Mouse (Mus musculus) MEL (cell line): Measurements from ENCODE around the gene Gm10912. TPM values are rescaled to one million over a fixed set of nuclear protein-coding genes. Genes with fewer than 3 reads are reported as not detected.
A peak's percentile ranks its signal among the peaks of the same experiment; 100 is the strongest.
"Not testable (repeated sequence)": the region's sequence is repeated elsewhere in the genome, so short reads cannot be mapped to it uniquely, and the experiment has no call there.

Experiments used
- DNase-seq: peaks from one replicate; pipeline ENCODE4 v3.0.0; 2011; ENCODE audit warnings: low read depth, low spot score
- H3K27ac ChIP-seq: 2 replicates; pipeline ENCODE4 v1.5.1; 2012; ENCODE audit warnings: low read depth, mild to moderate bottlenecking, control low read depth, low read length, moderate library complexity; ENCODE audit not compliant: control insufficient read depth
- H3K27me3 ChIP-seq, 2 experiments: fragments of 150-350 bp in 1 of 2; sonication (generic) in 1 of 2; 2 replicates each; pipeline ENCODE4 v1.6.1; 2012; ENCODE audit warnings: low read length in 2 of 2, mild to moderate bottlenecking in 2 of 2, improper control_type of control experiment in 1 of 2, moderate library complexity in 1 of 2; ENCODE audit not compliant: insufficient read depth in 2 of 2, control insufficient read depth in 1 of 2
- H3K36me3 ChIP-seq, 2 experiments: 2 replicates each; pipeline ENCODE4 v1.6.1; 2012 to 2014; ENCODE audit warnings: low read length in 2 of 2, improper control_type of control experiment in 1 of 2, inconsistent platforms in 1 of 2, mild to moderate bottlenecking in 1 of 2; ENCODE audit not compliant: insufficient read depth in 2 of 2, control insufficient read depth in 1 of 2
- H3K4me1 ChIP-seq, 2 experiments: fragments of 150-350 bp in 1 of 2; sonication (generic) in 1 of 2; 2 replicates each; pipeline ENCODE4 v1.6.1; 2012; ENCODE audit warnings: low read length in 2 of 2, improper control_type of control experiment in 1 of 2, mild to moderate bottlenecking in 1 of 2; ENCODE audit not compliant: insufficient read depth in 2 of 2, control insufficient read depth in 1 of 2
- H3K4me3 ChIP-seq, 2 experiments: fragments of 150-350 bp in 1 of 2; sonication (generic) in 1 of 2; 2 replicates each; pipeline ENCODE4 v1.5.1; 2012; ENCODE audit warnings: low read depth in 2 of 2, low read length in 2 of 2, mild to moderate bottlenecking in 2 of 2, moderate library complexity in 2 of 2, control low read depth in 1 of 2, improper control_type of control experiment in 1 of 2; ENCODE audit not compliant: control insufficient read depth in 1 of 2, insufficient read depth in 1 of 2
- H3K79me2 ChIP-seq: 2 replicates; pipeline ENCODE4 v1.6.1; 2012; ENCODE audit warnings: mild to moderate bottlenecking, low read length, moderate library complexity; ENCODE audit not compliant: control insufficient read depth, poor library complexity, insufficient read depth
- H3K9ac ChIP-seq: 2 replicates; pipeline ENCODE4 v1.6.1; 2012; ENCODE audit warnings: low read depth, mild to moderate bottlenecking, control low read depth, low read length, moderate library complexity; ENCODE audit not compliant: control insufficient read depth, poor library complexity, severe bottlenecking
- H3K9me3 ChIP-seq: fragments of 150-350 bp; sonication (generic); replicated peaks from 2 replicates; pipeline ENCODE4 v1.6.1; 2012; ENCODE audit warnings: mild to moderate bottlenecking, low read length, improper control_type of control experiment, moderate library complexity; ENCODE audit not compliant: insufficient read depth
- BHLHE40 ChIP-seq: IDR thresholded peaks from 2 replicates; pipeline ENCODE4 v1.6.1; 2012; ENCODE audit warnings: low read depth, mild to moderate bottlenecking, inconsistent platforms, low read length, improper control_type of control experiment, borderline replicate concordance
- CHD1 ChIP-seq: IDR thresholded peaks from 2 replicates; pipeline ENCODE4 v1.6.1; 2012; ENCODE audit warnings: low read depth, mild to moderate bottlenecking, inconsistent platforms, low read length, improper control_type of control experiment
- CHD2 ChIP-seq: IDR thresholded peaks from 2 replicates; pipeline ENCODE4 v1.6.1; 2011; ENCODE audit warnings: low read length, improper control_type of control experiment
- CTCF ChIP-seq, 3 experiments: IDR thresholded peaks in 2 of 3; conservative IDR thresholded peaks in 1 of 3; 2 replicates each; pipeline ENCODE4 v1.5.1; 2011 to 2012; ENCODE audit warnings: low read length in 3 of 3, low read depth in 2 of 3, mild to moderate bottlenecking in 2 of 3, improper control_type of control experiment in 1 of 3, inconsistent platforms in 1 of 3, mixed read lengths in 1 of 3, moderate library complexity in 1 of 3; ENCODE audit not compliant: control insufficient read depth in 1 of 3, insufficient read depth in 1 of 3, poor library complexity in 1 of 3, severe bottlenecking in 1 of 3
- E2F4 ChIP-seq: IDR thresholded peaks from 2 replicates; pipeline ENCODE4 v1.6.1; 2011; ENCODE audit warnings: low read depth, low read length, improper control_type of control experiment, borderline replicate concordance
- ELF1 ChIP-seq: IDR thresholded peaks from 2 replicates; pipeline ENCODE4 v1.6.1; 2014; ENCODE audit warnings: low read depth, mild to moderate bottlenecking, inconsistent platforms, low read length, improper control_type of control experiment, moderate library complexity
- EP300 ChIP-seq, 2 experiments: IDR thresholded peaks; 2 replicates each; pipeline ENCODE4 v1.6.1; 2011; ENCODE audit warnings: improper control_type of control experiment in 2 of 2, low read length in 2 of 2, low read depth in 1 of 2, mild to moderate bottlenecking in 1 of 2
- ETS1 ChIP-seq: IDR thresholded peaks from 2 replicates; pipeline ENCODE4 v1.6.1; 2012; ENCODE audit warnings: low read depth, mild to moderate bottlenecking, inconsistent platforms, low read length, improper control_type of control experiment, moderate library complexity
- GABPA ChIP-seq: IDR thresholded peaks from 2 replicates; pipeline ENCODE4 v1.6.1; 2012; ENCODE audit warnings: low read depth, mild to moderate bottlenecking, inconsistent platforms, low read length, improper control_type of control experiment, moderate library complexity
- GATA1 ChIP-seq: IDR thresholded peaks from 2 replicates; pipeline ENCODE4 v1.6.1; 2011; ENCODE audit warnings: low read depth, low read length, improper control_type of control experiment
- JUND ChIP-seq: IDR thresholded peaks from 2 replicates; pipeline ENCODE4 v1.6.1; 2011; ENCODE audit warnings: low read depth, mild to moderate bottlenecking, improper control_type of control experiment, low read length
- KAT2A ChIP-seq: conservative IDR thresholded peaks from 2 replicates; pipeline ENCODE4 v1.6.1; 2012; ENCODE audit warnings: low read depth, low read length, improper control_type of control experiment, inconsistent platforms
- MAX ChIP-seq: IDR thresholded peaks from 2 replicates; pipeline ENCODE4 v1.6.1; 2011; ENCODE audit warnings: low read length, improper control_type of control experiment
- MYB ChIP-seq: IDR thresholded peaks from 2 replicates; pipeline ENCODE4 v1.6.1; 2011; ENCODE audit warnings: mild to moderate bottlenecking, low read depth, low read length, improper control_type of control experiment
- MYC ChIP-seq: IDR thresholded peaks from 2 replicates; pipeline ENCODE4 v1.6.1; 2011; ENCODE audit warnings: low read depth, mild to moderate bottlenecking, low read length, improper control_type of control experiment, moderate library complexity
- NRF1 ChIP-seq: IDR thresholded peaks from 2 replicates; pipeline ENCODE4 v1.6.1; 2014; ENCODE audit warnings: low read depth, mild to moderate bottlenecking, inconsistent platforms, low read length, improper control_type of control experiment, moderate library complexity; ENCODE audit not compliant: poor library complexity, insufficient read depth, severe bottlenecking
- POLR2A ChIP-seq, 2 experiments: IDR thresholded peaks; 2 replicates each; pipeline ENCODE4 v1.6.1; 2011 to 2012; ENCODE audit warnings: low read length in 2 of 2, mild to moderate bottlenecking in 2 of 2, control low read depth in 1 of 2, improper control_type of control experiment in 1 of 2, low read depth in 1 of 2, moderate library complexity in 1 of 2; ENCODE audit not compliant: control insufficient read depth in 1 of 2, insufficient read depth in 1 of 2, poor library complexity in 1 of 2
- POLR2AphosphoS2 ChIP-seq: IDR thresholded peaks from 2 replicates; pipeline ENCODE4 v1.6.1; 2011; ENCODE audit warnings: low read length, improper control_type of control experiment
- POLR2AphosphoS5 ChIP-seq: IDR thresholded peaks from 2 replicates; pipeline ENCODE4 v1.6.1; 2012; ENCODE audit warnings: low read depth, borderline replicate concordance, mild to moderate bottlenecking, inconsistent platforms, low read length, moderate library complexity, mixed read lengths
- RAD21 ChIP-seq: IDR thresholded peaks from 2 replicates; pipeline ENCODE4 v1.6.1; 2011; ENCODE audit warnings: mild to moderate bottlenecking, low read depth, low read length, improper control_type of control experiment
- RCOR1 ChIP-seq: IDR thresholded peaks from 2 replicates; pipeline ENCODE4 v1.6.1; 2012; ENCODE audit warnings: low read depth, mild to moderate bottlenecking, inconsistent platforms, low read length, improper control_type of control experiment
- SIN3A ChIP-seq: IDR thresholded peaks from 2 replicates; pipeline ENCODE4 v1.6.1; 2012; ENCODE audit warnings: low read length, improper control_type of control experiment, inconsistent platforms
- SMC3 ChIP-seq: IDR thresholded peaks from 2 replicates; pipeline ENCODE4 v1.6.1; 2011; ENCODE audit warnings: low read depth, low read length, improper control_type of control experiment
- TAL1 ChIP-seq: IDR thresholded peaks from 2 replicates; pipeline ENCODE4 v1.6.1; 2012; ENCODE audit warnings: mild to moderate bottlenecking, inconsistent platforms, low read length, moderate library complexity, mixed read lengths
- TCF12 ChIP-seq: IDR thresholded peaks from 2 replicates; pipeline ENCODE4 v1.6.1; 2014; ENCODE audit warnings: low read depth, mild to moderate bottlenecking, inconsistent platforms, low read length, improper control_type of control experiment, moderate library complexity
- USF1 ChIP-seq: IDR thresholded peaks from 2 replicates; pipeline ENCODE4 v1.6.1; 2014; ENCODE audit warnings: low read depth, mild to moderate bottlenecking, inconsistent platforms, low read length, improper control_type of control experiment, moderate library complexity
- USF2 ChIP-seq, 2 experiments: IDR thresholded peaks; 2 replicates each; pipeline ENCODE4 v1.6.1; 2011 to 2012; ENCODE audit warnings: improper control_type of control experiment in 2 of 2, low read length in 2 of 2, borderline replicate concordance in 1 of 2, inconsistent platforms in 1 of 2, low read depth in 1 of 2, mild to moderate bottlenecking in 1 of 2; ENCODE audit not compliant: insufficient read depth in 1 of 2
- ZC3H11A ChIP-seq: IDR thresholded peaks from 2 replicates; pipeline ENCODE4 v1.6.1; 2012; ENCODE audit warnings: low read depth, mild to moderate bottlenecking, inconsistent platforms, low read length, improper control_type of control experiment
- ZKSCAN1 ChIP-seq: IDR thresholded peaks from 2 replicates; pipeline ENCODE4 v1.6.1; 2012; ENCODE audit warnings: low read depth, mild to moderate bottlenecking, inconsistent platforms, low read length, improper control_type of control experiment, moderate library complexity
- ZNF384 ChIP-seq: IDR thresholded peaks from 2 replicates; pipeline ENCODE4 v1.6.1; 2012; ENCODE audit warnings: low read depth, mild to moderate bottlenecking, inconsistent platforms, low read length, improper control_type of control experiment
- polyA plus RNA-seq, 2 experiments: library from polyadenylated mRNA; stranded (reverse) in 1 of 2; unstranded in 1 of 2; fragments of >175 nt in 1 of 2; fragments of >200 nt in 1 of 2; gene quantifications; 2 replicates each; pipeline versions ENCODE4 v1.2.1 to v1.2.4; 2012; ENCODE audit warnings: low replicate concordance in 2 of 2, low read depth in 1 of 2; ENCODE audit not compliant: insufficient read length in 2 of 2, insufficient read depth in 1 of 2, missing spikeins in 1 of 2
- total RNA-seq: library from RNA; depleted of rRNA; stranded (reverse); fragments of 300-350 nt; gene quantifications from 2 replicates; pipeline ENCODE4 v1.2.3, GENCODE M21; 2012

Gene Gm10912
- total and polyA plus RNA-seq, 3 experiments: 0.06 to 0.08 TPM; not detected in 1

GRCm38 (mm10) chr2:104099946-104100345 is 34.3 kb downstream of the Gm10912 start (continued):
- no peak for TF ChIP-seq KAT2A
- TF ChIP-seq CHD1: no peak
- no peak for TF ChIP-seq JUND
- no peak for TF ChIP-seq BHLHE40
- no peak for TF ChIP-seq SMC3
- TF ChIP-seq SIN3A: no peak
- TF ChIP-seq USF2 (IDR thresholded peaks at IDR 0.05; ENCODE audit: borderline replicate concordance in 1 of 2, insufficient read depth in 1 of 2, low read depth in 1 of 2, low read length in 2 of 2): no peak
- no peak for TF ChIP-seq GABPA
- no peak for TF ChIP-seq RAD21
- 0 out of 2 replicates have a peak, but pooled peaks have one; percentile 18 for TF ChIP-seq ETS1
- no peak for TF ChIP-seq NRF1
- no peak for TF ChIP-seq CTCF (IDR thresholded peaks at IDR 0.05 in 2 of 3, conservative IDR thresholded peaks at IDR 0.05 in 1 of 3; ENCODE audit: control insufficient read depth in 1 of 3, insufficient read depth in 1 of 3, low read depth in 2 of 3, low read length in 3 of 3, poor library complexity in 1 of 3, severe bottlenecking in 1 of 3)
- no peak for TF ChIP-seq MYC
- peak; percentile 46; the same call in 1 of the 2 replicates for TF ChIP-seq TCF12
- TF ChIP-seq ZC3H11A: no peak
- no peak for TF ChIP-seq POLR2AphosphoS2
- TF ChIP-seq ELF1: no peak
- no peak for TF ChIP-seq ZNF384
- TF ChIP-seq MYB: no peak
- TF ChIP-seq GATA1: peak; percentile 49
- no peak for TF ChIP-seq USF1
- TF ChIP-seq ZKSCAN1: no peak
- TF ChIP-seq, all 39 proteins: peak for 6

- no peaks in the 10 kb centered on the region for H3K9me3 ChIP-seq
- H3K4me3 ChIP-seq: no peak overlapping the region
- peaks cover 6 to 22% of the 10 kb centered on the region in 2 experiments for H3K4me1 ChIP-seq
- no peaks in the 10 kb centered on the region for H3K27me3 ChIP-seq
- H3K9ac ChIP-seq: no peak overlapping the region
- peaks cover 0 to 14% of the 10 kb centered on the region in 2 experiments; a peak in 2 of 4 replicates for H3K36me3 ChIP-seq
- no peak overlapping the region for H3K27ac ChIP-seq
- TF ChIP-seq CHD2 (no peak), MAX (no peak), POLR2AphosphoS5 (no peak), GABPA (no peak), TCF12 (peak; percentile 70; the same call in 1 of the 2 replicates), TAL1 (peak; percentile 34; the same call in 1 of the 2 replicates), POLR2A (IDR thresholded peaks at IDR 0.05; ENCODE audit: control insufficient read depth in 1 of 2, insufficient read depth in 1 of 2, low read depth in 1 of 2, low read length in 2 of 2, poor library complexity in 1 of 2) (no peak), EP300 (IDR thresholded peaks at IDR 0.05; ENCODE audit: low read depth in 1 of 2, low read length in 2 of 2) (peak; percentile 35 to 62; a peak in 1 of 4 replicates), E2F4 (no peak), BHLHE40 (no peak), MYC (no peak), GATA1 (peak; percentile 63; the same call in 1 of the 2 replicates), SIN3A (peak; percentile 26; the same call in 1 of the 2 replicates), SMC3 (no peak), CHD1 (no peak), RCOR1 (peak; percentile 57), ETS1 (peak; percentile 41; the same call in 1 of the 2 replicates)
- TF ChIP-seq, all 39 proteins: peak for 7
- no peaks in the 10 kb centered on the region for H3K79me2 ChIP-seq
- peak; percentile 46 for DNase-seq
Observed at GRCm38 (mm10) chr2:104104800-104105199, 39.2 kb downstream of the Gm10912 start.

- H3K4me1 ChIP-seq: peaks cover 0 to 22% of the 10 kb centered on the region in 2 experiments
- not testable (repeated sequence) for H3K79me2 ChIP-seq, DNase-seq, H3K36me3 ChIP-seq, H3K4me3 ChIP-seq, H3K9ac ChIP-seq, H3K27ac ChIP-seq, H3K9me3 ChIP-seq, H3K27me3 ChIP-seq
Observed at GRCm38 (mm10) chr2:104109021-104109420, 43.4 kb downstream of the Gm10912 start.
